Mouse (Mus musculus) adrenal gland, postnatal 36 days (tissue): ENCODE data around the gene Alg9. TPM values are rescaled to one million over a fixed set of nuclear protein-coding genes. Genes with fewer than 3 reads are reported as not detected.
A peak's percentile ranks its signal among the peaks of the same experiment; 100 is the strongest.

Source experiments
- DNase-seq, 2 experiments: peaks; one replicate each; pipeline ENCODE4 v3.0.0; 2021; ENCODE audit warnings: mixed read lengths in 1 of 2
- total RNA-seq, 2 experiments: library from RNA; stranded (reverse); gene quantifications; 2 replicates each; pipeline ENCODE4 v1.2.3; 2021

The Alg9 gene
- total RNA-seq, 2 experiments from 2014 or later, result 24.2 to 27.7 TPM

DNA sequence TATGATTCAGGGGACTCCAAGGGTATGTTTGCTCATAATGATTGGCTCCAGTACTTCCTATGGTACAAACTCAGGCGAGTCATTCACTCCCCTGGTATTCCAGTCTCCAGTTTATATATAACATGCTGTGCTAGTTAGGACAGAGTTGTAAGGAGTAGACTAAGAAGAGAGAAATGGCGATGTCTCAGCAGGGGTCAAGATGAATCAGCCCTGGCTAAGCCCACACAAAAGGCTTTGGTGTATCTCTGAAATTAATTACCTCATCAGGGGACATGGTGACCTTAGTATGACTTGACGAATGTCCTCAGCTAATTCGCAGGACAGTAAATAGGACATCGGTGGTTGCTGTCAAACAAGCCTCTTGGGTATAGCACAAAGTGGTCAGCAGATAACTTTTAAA is 18.1 kb upstream of the Alg9 start:
- no peak for DNase-seq

DNA sequence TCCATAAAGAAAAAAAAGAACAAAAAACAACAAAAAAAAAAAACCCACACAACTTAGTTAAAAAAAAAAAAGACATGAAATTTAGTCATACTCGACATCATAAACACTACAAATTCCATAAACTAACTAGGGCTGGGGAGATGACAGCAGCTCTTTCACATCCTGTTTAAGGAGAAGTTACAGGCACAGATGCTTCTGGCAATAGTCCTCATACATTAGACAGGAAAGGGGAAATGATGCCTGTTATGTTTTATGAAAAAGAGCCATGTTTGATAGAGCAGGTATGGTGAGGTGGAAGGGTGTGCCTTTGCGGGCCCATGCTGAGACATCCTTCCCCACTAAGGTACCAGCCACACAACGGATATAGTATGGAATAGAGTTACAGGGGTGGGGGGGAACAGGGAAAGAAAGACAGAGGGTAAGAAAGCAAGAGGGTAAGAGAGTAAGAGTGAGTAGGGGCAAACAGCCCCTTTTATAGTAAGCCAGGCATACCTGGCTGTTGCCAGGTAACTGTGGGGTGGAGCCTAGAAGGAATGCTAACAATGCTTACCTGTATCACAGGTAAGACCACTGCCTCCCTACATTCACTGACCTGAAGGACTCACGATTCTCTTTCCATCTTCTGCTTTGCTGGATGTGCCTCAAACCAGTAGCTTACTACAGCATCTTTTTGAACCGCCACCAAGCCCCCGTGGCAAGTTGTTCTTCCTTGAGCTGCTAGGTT is 13.1 kb upstream of the Alg9 start:
- no peak for DNase-seq

DNA sequence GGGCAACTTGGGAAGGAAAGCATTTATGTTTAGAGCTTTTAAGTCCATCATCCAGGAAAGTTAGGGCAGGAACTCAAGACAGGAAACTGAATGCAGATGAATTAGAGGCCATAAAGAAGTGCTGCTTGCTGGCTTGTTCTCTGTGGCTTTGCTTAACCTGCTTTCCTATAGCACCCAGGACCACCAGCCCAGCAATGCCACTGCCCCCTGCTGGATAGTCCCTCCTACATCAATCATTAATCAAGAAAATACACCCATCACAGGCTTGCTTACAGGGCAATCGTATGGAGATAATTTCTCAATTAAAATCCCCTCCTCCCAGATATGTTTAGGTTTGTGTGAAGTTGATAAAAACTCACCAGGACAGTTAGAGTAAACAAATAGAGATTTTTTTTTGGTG is 11.5 kb upstream of the Alg9 start:
- DNase-seq, result no peak

DNA sequence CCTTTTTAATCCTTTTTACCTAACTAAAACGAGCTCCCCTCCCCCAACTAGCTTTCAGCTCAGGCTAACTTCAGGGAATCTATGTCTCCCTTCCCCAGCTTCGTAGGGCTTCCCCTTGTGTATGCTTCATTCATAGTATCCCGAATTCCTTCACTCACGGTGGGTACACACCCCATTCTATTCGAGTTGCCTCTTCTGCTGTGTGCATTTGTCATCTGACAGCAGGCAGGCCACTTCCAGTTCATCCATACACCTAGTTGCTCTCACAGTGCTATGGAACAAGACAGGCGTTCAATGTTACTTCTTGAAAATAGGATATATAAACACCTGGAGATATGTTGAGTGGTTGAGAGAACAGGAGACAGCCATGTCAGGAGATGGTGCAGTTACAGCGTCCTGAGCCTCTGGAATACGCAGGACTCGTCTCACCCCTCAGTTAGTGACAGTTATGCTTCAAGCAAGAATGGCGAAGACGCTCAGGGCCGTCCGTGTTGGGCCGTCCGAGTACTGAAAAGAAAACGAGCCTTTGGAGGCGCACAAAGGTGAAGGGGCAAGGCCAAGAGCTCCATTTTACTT is 7.2 kb upstream of the Alg9 start:
- no peak for DNase-seq

DNA sequence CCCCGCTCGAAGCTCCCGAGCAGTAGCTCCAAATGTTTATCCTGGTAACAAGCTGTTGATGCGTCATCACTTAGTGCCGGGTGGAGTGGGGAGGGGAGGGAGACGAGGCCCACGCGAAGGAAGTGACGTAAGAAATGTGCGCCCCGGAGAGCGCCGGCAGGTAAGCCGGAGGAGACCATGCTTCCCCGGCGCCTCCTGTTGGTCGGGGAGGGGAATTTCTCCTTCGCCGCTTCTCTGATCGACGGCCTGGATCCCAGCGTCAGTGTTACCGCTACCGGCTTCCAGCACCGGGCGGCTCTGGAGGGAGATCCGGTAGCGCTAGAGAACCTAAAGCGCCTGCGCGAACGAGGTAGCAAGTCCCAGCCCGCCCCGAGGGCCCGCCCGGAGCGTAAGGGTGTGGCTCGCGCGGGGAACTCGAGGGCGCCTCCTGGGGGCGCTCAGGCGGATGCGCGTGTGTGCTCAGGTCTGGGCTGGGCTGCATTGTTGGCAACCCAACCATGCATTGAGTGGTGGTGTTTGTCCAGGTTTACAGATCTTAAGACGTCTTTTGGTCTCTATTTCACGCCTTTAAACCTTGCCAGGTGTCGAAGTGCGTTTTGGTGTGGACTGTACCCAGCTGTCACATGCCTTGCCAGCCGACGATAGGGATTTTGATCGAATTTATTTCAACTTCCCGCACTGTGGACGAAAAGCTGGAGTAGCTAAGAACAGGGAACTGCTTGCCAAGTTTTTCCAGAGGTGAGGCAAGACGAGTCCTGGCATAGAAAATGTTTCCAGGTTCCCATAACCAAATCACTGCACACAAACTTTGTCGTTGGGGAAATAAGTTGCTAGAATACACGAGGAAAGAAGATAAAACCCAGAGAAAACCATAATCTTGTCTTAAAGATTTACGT is 6.5 kb upstream of the Alg9 start, which contains the start of gene Fdxacb1:
Gene Fdxacb1 (plus strand): TSS at position 130 of the 896 bp plus-strand sequence.
- peak; percentile 98 for DNase-seq

DNA sequence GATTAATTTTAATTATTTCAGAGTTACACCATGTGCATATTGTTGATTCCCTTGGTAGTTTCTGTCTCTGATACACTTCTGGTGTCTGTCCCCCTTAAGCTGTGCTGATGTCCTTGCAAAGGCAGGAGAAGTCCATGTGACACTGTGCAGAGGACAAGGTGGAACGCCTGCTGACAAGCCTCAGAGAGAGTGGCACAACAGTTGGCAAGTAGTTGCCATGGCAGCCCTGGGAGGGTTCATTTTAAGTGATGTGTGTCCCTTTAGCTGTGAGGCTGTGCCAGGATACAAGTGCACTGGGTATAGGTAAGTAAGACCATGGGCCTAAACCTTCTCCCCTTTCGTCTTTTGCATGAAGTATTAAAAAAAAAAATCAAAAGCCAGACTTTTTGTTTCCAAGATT is 4.8 kb upstream of the Alg9 start:
- no peak for DNase-seq

DNA sequence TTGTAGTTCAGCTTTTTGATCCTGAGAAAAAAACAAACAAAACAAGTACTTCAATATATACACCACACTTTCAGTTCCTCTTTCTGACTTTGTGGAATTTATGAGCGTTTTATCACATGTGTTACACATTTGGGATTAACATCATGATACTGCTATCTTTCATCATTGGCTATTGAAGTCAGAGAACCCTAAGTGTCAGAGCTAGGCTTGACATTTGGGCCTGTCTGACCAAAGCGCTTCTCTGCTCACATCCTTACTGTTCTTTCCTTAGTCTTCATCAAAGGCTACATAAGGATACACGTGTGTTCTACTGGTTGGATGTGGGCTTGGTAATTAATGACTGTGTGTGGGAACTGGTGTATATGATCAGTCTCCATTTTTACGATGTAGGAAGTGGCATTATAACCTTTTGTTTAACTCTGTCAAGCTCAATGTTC is 775 bp upstream of the Alg9 start:
- DNase-seq, result no peak

DNA sequence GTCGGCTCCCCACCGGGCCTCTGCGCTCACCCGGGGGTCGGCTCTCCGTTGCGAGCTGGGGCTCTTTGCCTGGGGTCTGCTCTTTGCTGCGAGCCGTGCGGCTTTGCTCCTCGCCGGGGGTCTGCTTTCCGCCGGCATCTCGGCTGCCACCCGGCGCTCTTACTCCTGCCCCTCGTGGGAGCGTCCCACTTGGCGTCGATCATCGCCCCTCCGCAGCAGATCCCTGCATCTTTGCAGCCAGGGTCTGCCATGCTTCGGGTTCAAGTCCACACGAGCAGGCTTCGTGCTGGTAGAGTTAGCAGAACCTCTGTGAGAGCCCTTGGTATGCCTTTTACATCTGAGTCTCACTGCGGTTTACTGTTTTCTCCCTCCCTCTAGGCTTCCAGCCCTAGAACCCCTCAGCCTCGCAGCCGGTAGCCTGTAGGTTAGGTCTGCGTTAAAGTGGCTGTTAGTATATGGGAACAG is 875 bp downstream of the Alg9 start:
- peak in 1 of 2 experiments; percentile 16 for DNase-seq

DNA sequence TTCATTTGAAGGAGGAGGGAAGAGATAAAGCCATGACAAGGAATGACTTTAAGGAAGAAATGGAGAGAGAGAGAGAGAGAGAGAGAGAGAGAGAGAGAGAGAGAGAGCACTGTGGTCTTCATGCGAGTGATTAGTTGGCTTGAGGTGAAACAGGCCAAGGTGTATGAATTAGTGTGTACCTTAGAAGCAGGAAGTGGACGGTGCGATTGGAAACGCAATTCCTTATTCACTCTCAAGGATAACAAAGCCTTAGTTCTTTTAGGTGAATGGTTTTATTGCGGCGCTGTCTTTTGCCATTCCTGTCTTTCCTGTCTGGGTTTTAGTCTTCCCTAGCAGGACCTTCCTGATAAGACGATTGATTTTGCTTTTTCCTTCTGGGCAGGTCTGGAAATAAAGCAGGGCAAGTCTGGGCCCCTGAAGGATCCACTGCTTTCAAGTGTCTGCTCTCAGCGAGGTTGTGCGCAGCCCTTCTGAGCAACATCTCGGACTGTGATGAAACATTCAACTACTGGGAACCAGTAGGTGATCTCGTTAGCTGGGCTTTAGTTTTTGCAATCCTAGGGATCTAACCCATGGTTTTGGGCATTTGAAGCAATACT is 1.4 kb downstream of the Alg9 start:
- DNase-seq, result no peak

DNA sequence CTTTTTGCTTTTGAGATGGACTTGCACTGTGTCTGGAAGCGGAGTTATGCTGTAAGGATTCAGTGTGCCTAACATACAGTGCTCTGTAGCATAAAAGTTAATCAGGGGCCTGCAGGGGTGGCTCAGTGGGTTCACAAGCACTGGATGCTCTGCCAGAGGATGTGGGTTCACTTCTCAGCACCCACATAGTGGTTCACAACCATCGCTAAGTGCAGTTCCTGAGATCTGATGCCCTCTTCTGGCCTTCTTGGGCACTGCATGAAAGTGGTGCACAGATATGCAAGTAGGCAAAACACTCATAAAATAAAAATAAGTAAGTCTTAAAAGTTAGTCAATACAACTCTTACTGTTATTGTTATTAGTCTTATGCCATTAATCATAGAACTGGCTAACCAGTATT is 7.3 kb downstream of the Alg9 start:
- DNase-seq, result peak; percentile 31 to 32

DNA sequence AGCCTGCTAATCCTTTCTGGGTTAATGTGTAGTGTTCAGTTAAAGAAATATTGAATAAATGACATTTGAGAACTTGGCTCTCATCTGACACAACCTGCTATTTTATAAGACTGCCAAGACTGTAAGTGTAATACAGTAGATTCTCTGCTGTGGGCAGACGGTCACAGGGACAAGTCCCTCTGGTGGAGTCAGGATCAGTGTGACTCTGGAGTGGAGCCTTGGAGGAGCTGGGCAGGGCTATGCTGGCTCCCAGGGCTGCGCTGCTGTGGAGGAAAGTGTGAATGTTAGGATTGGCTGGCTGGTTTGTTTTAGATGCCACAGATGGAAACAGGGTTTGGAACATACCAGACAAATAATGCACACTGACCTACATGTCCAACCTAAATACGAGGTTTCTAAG is 20.4 kb downstream of the Alg9 start:
- DNase-seq, result peak in 1 of 2 experiments; percentile 16

DNA sequence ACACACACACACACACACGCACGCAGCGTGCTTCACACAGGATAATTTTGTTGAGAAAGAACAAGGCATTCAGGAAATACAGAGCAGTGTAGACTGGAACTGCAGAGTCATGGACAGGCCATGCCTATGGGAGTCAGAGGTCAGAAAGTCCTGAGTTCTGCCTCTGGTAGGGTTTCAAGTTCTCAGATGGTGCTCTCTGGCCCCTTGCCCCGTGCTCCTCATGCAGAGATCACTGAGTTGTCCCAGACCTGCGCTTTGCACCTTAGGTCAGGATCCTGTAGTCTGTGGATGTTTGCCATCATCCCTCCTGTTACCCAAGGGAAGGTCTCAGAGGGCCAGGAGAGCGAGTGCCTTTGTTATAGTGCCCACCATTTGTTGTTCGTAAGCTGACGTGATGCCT is 22.0 kb downstream of the Alg9 start:
- DNase-seq, result peak in 1 of 2 experiments; percentile 15

DNA sequence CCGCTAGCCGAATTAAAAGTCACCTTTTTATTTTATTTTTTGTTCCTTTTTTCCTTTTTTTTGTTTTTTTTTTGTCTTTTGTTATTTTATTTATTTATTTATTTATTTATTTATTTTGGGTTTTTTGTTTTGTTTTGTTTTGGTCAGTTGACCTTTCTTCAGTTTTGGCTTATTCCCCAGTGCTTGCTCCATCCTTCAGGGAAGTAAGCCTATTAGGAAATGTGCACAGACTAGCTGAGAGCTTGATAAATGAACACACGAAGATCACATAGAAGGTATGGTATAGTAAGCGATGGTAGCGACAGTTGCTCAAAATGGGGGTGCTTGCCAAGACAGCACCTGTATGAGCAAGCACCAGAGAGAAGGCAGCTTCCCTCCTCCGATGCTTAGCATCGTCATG is 22.8 kb downstream of the Alg9 start:
- no peak for DNase-seq

DNA sequence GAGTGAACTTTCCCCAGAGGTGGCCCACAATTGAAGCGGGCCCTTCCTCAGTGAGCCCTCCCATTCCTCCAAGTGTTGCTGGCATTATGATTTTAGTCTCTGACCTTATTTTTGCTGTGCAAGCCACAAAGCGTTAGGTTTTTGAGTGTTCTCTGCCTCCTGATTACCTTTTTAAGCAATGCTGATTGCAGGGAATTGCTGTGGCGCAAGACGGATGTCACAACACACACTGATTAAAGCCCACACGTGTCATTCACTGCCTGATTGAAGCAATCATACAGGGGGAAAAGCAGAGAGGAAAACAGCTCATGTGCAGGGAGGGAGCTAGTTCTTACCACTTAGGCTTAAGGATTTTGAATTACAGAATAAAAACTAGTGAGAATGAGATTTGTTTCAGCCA is 23.5 kb downstream of the Alg9 start:
- peak; percentile 23 to 66 for DNase-seq

DNA sequence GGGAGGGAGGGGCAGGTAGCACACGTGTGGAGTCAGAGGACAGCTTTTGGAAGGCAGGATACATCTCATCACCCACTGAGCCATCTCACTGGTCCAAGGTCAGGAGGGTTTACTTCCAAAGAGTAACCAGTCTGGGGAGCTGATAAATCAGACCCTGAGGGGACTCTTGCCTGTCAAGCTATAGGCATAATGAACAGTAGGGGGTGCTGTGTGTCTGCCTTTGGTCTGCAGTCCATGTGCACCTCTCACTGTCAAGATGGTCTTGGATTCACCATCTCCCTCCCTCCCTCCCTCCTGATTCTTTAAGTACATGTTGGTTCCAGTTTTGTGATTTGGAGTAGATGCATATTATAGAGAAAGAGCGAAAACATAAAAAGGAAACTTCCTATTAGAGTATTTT is 26.2 kb downstream of the Alg9 start:
- peak; percentile 32 to 54 for DNase-seq

DNA sequence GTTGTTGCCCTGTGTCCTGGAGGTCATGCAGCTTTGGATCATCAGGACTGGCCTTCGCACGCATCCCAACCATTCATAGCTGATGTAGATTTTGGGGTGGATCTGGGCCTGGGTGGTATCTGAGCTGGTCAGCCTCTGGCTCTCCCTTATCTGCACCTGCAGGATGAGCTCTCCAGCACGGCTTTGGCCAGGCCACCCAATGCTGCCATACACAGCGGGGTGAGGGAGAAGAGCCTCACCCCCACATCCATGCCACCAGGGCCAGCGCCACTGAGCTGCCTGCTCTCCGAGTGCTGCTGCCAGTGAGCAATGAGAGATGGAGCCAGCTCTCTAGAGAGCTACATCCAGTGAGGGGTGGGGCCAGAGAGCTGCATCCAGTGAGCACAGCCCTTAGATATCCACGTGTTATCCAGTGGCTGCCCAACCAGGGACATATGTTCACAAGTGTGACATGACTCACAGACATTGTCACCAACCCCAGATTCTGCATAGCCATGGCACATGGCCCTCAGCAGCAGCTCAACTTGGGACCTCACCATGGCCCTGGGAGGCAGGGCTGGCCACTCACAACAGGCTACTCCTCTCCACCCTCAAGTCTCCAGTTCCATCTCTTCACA is 28.3 kb downstream of the Alg9 start:
- no peak for DNase-seq

DNA sequence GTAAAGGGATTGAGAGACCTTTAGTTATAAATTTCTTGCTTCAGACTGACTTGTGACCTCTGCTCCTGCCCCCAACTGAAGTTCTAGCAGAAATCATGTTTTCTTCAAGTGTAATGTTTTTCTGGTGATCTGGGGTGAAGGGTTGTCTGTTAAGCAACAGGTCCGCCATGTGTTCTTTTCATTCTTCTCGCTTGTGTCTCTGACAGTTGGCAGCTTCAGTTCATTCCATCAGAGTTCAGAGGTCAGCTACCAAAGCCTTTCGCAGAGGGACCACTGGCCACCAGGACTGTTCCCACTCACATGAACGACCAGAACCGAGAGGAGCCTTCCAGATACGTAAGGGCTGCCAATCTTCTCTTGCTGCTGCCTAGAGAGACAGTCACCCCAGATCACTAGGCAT is 33.7 kb downstream of the Alg9 start:
- DNase-seq, result peak in 1 of 2 experiments; percentile 12

DNA sequence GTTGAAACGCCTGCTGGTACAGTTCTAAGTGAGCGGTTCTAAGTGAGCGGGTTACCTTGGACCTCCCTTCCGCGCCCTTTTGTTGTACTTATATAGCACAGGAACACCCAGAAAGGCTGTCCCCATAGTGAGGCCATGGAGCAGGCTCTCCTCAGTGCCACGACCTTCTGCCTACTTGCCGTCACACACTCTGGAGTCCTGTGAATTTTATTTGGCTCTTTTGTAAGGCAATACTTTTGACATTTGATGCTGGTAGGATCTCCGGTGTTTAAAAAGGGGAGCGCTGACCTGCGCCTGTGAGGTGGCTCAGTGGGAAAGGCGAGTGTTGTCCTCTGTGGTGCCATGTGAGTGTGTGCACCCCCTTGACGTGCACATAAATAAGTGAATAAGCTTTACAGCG is 34.3 kb downstream of the Alg9 start:
- peak in 1 of 2 experiments; percentile 29 for DNase-seq

DNA sequence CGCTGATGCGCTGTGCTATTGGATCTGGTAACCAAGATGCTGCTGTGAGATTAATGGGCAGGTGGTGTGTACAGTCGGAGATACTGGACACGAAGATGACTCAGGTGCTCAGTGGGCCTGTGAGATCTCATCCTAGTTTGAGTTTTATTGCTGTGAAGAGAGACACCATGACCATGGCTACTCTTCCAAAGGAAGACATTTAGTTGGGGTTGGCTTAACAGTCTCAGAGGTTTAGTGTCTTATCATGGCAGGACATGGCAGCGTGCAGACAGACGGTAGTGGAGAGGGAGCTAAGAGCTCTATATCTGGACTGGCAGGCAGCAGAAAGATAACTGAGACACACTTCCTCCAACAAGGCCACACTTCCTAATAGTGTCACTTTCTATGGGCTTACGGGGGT is 36.4 kb downstream of the Alg9 start:
- DNase-seq, result no peak

DNA sequence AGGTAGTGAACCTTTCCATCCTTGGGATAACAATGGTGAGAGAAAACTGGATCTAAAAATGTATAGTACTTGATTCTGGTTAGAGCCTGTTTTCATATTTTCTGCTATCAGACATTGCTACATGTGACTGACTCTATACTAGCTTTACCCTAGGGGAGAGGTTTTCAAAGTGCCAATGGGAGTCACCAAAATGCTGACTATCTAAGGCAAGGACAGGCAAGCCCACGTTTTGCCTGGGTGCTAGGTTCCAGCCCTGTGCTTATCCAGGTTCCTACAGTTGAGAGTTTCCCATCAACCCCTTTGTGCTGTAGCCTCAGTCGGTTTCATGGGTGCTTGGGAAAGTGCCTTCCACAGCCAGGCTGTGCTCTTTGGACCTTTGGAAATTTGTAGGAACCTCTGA is 36.9 kb downstream of the Alg9 start:
- DNase-seq, result no peak

DNA sequence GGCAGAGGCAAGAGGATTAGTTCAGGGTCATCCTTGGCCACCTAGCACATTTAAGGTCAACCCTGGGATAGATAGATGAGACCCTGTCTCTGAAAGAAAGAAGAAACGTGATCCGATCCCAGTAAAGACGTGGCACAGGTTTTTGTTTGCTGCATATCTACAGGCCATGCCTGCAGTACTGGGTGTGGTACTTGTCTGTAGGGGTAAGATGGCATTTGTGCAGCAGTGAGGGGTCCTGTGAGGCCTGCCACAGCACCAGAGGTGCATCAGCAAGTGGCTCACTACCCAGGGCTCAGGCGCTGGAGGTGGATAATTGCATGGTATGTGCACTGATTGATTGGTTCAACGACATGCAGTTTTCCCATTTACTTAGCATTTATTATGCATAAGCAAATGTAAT is 39.0 kb downstream of the Alg9 start:
- DNase-seq, result no peak

DNA sequence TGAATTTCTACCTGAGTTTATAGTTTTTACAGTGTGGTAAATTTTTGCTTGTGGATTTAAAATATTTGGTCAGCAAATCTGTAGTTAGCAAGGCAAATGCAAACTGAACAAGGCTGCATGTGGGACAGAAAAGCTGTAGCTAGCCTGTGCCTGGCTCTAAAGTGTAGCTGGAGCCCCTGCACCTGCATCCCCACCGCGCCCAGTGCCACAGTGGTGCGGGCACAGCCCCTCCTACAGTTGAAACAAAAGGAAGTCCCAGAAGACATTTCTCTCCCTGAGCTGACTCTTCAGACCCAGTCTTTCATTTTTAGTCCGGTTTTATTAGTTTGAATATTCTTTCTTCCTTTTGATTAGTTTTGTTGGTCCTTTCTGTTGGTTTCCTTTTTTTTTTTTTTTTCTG is 40.8 kb downstream of the Alg9 start:
- no peak for DNase-seq
